Mouse (Mus musculus) forebrain, embryonic 14.5 days (tissue): Measurements from ENCODE around the gene Heyl. TPM values are rescaled to one million over a fixed set of nuclear protein-coding genes. Genes with fewer than 3 reads are reported as not detected.
"Not testable (repeated sequence)": the region's sequence is repeated elsewhere in the genome, so short reads cannot be mapped to it uniquely, and the experiment has no call there.

Source experiments
- ATAC-seq: fragments of 200-750 bp; cut with Nextera tagmentation; 2 replicates; pipeline ENCODE4 v1.8.0; 2017; ENCODE audit warnings: mild to moderate bottlenecking, moderate library complexity
- DNase-seq: peaks from one replicate; pipeline ENCODE4 v3.0.0-alpha.2; 2015; ENCODE audit warnings: low spot score
- H3K27ac ChIP-seq: fragments of 300-500 bp; sonication (generic); 2 replicates; pipeline ENCODE4 v1.5.1; 2014; ENCODE audit warnings: low read depth, mild to moderate bottlenecking, control low read depth, low read length, moderate library complexity
- H3K27me3 ChIP-seq: fragments of 300-500 bp; sonication (generic); replicated peaks from 2 replicates; pipeline ENCODE4 v1.6.1; 2014; ENCODE audit warnings: low read length, control low read depth, mixed read lengths; ENCODE audit not compliant: control insufficient read depth, insufficient read depth
- H3K36me3 ChIP-seq: fragments of 300-500 bp; sonication (generic); 2 replicates; pipeline ENCODE4 v1.6.1; 2014; ENCODE audit warnings: low read length, control low read depth; ENCODE audit not compliant: control insufficient read depth, insufficient read depth
- H3K4me1 ChIP-seq: fragments of 300-500 bp; sonication (generic); 2 replicates; pipeline ENCODE4 v1.6.1; 2014; ENCODE audit warnings: antibody characterized with exemption, low read length, control low read depth; ENCODE audit not compliant: control insufficient read depth, insufficient read depth
- H3K4me2 ChIP-seq: fragments of 300-500 bp; sonication (generic); 2 replicates; pipeline ENCODE4 v1.6.1; 2014; ENCODE audit warnings: mild to moderate bottlenecking, control low read depth, low read length
- H3K4me3 ChIP-seq: fragments of 300-500 bp; sonication (generic); 2 replicates; pipeline ENCODE4 v1.5.1; 2014; ENCODE audit warnings: low read depth, low read length, control low read depth
- H3K9ac ChIP-seq: fragments of 300-500 bp; sonication (generic); 2 replicates; pipeline ENCODE4 v1.6.1; 2014; ENCODE audit warnings: mild to moderate bottlenecking, low read length, control low read depth, moderate library complexity
- H3K9me3 ChIP-seq: fragments of 300-500 bp; sonication (generic); replicated peaks from 2 replicates; pipeline ENCODE4 v1.6.1; 2016; ENCODE audit warnings: low read length, control low read depth, mixed read lengths; ENCODE audit not compliant: control insufficient read depth
- WGBS: fragments of 180-500 bp; shearing (Covaris S2); extraction: QIAGEN DNeasy Blood & Tissue Kit; methylation state at CpG from one replicate; pipeline ENCODE4 v1.1.7; 2014; 5-methylcytosine and 5-hydroxymethylcytosine counted together
- polyA plus RNA-seq: library from polyadenylated mRNA; unstranded; fragments of >200 nt; fragmentation: Nextera tagmentation; extraction: Ambion mirVana; gene quantifications from 2 replicates; pipeline ENCODE4 v1.2.1, GENCODE M21; 2014

Gene Heyl
- polyA plus RNA-seq, 1 experiment from 2014 or later = 6.7 TPM

GRCm38 (mm10) chr4:123286790-123287189, 53.4 kb downstream of the Heyl start:
- H3K4me2 ChIP-seq = no peak overlapping the region
- H3K4me3 ChIP-seq = no peak overlapping the region
- ATAC-seq = no peak
- WGBS = 89% methylated on average over 2 of the region's 2 CpGs
- peaks cover 18% of the 10 kb centered on the region for H3K4me1 ChIP-seq
- no peak overlapping the region for H3K9ac ChIP-seq
- no peak overlapping the region for H3K27ac ChIP-seq
- no peaks in the 10 kb centered on the region for H3K27me3 ChIP-seq
- H3K36me3 ChIP-seq = peaks cover 51% of the 10 kb centered on the region
- DNase-seq = no peak
- H3K9me3 ChIP-seq = no peaks in the 10 kb centered on the region

GRCm38 (mm10) chr4:123289038-123289437, 55.7 kb downstream of the Heyl start:
- H3K4me3 ChIP-seq = no peak overlapping the region
- no peaks in the 10 kb centered on the region for H3K27me3 ChIP-seq
- H3K4me2 ChIP-seq = no peak overlapping the region
- ATAC-seq = no peak
- DNase-seq = no peak
- no peak overlapping the region for H3K9ac ChIP-seq
- H3K4me1 ChIP-seq = peaks cover 15% of the 10 kb centered on the region
- no peak overlapping the region for H3K27ac ChIP-seq
- peaks cover 73% of the 10 kb centered on the region for H3K36me3 ChIP-seq
- no peaks in the 10 kb centered on the region for H3K9me3 ChIP-seq
- WGBS = 92% methylated on average over 12 of the region's 12 CpGs

- Histone ChIP-seq H3K27me3 (no peaks in the 10 kb centered on the region), H3K4me3 (no peak overlapping the region), H3K36me3 (peaks cover 98% of the 10 kb centered on the region), H3K9ac (no peak overlapping the region), H3K27ac (no peak overlapping the region), H3K9me3 (no peaks in the 10 kb centered on the region), H3K4me2 (no peak overlapping the region), H3K4me1 (no peaks in the 10 kb centered on the region)
- DNase-seq = no peak
- no peak for ATAC-seq
- WGBS = 90% methylated on average over 3 of the region's 3 CpGs
These were observed 59.0 kb downstream of the Heyl start for GRCm38 (mm10) chr4:123292390-123292789.

- 95% methylated on average over 7 of the region's 7 CpGs for WGBS
- H3K4me3 ChIP-seq = no peak overlapping the region
These were observed 59.6 kb downstream of the Heyl start for GRCm38 (mm10) chr4:123292989-123293388.

GRCm38 (mm10) chr4:123293661-123294443, 60.5 kb downstream of the Heyl start:
- 85% methylated on average over 7 of the region's 7 CpGs for WGBS
- DNase-seq (no peak), ATAC-seq (no peak)
- H3K27me3 ChIP-seq = no peaks in the 10 kb centered on the region
- H3K9ac ChIP-seq = no peak overlapping the region
- no peak overlapping the region for H3K4me3 ChIP-seq
- no peak overlapping the region for H3K4me2 ChIP-seq
- no peaks in the 10 kb centered on the region for H3K4me1 ChIP-seq
- H3K9me3 ChIP-seq = no peaks in the 10 kb centered on the region
- no peak overlapping the region for H3K27ac ChIP-seq
- H3K36me3 ChIP-seq = peaks cover 96% of the 10 kb centered on the region

More at GRCm38 (mm10) chr4:123292989-123293388, 59.6 kb downstream of the Heyl start:
- Histone ChIP-seq H3K4me2 (no peak overlapping the region), H3K4me1 (no peaks in the 10 kb centered on the region), H3K9me3 (no peaks in the 10 kb centered on the region), H3K9ac (no peak overlapping the region), H3K27ac (no peak overlapping the region), H3K36me3 (peaks cover 98% of the 10 kb centered on the region), H3K27me3 (no peaks in the 10 kb centered on the region)
- DNase-seq (no peak), ATAC-seq (no peak)

GRCm38 (mm10) chr4:123295026-123295425, 61.7 kb downstream of the Heyl start:
- not testable (repeated sequence) for H3K27ac ChIP-seq, H3K4me2 ChIP-seq, H3K4me1 ChIP-seq, ATAC-seq, H3K4me3 ChIP-seq, DNase-seq, H3K9me3 ChIP-seq, H3K27me3 ChIP-seq, H3K9ac ChIP-seq
- 94% methylated on average over 15 of the region's 15 CpGs for WGBS
- peaks cover 96% of the 10 kb centered on the region for H3K36me3 ChIP-seq

GRCm38 (mm10) chr4:123295516-123296147, 62.3 kb downstream of the Heyl start:
- H3K27ac ChIP-seq = no peak overlapping the region
- no peaks in the 10 kb centered on the region for H3K9me3 ChIP-seq
- no peak overlapping the region for H3K9ac ChIP-seq
- no peak overlapping the region for H3K4me2 ChIP-seq
- H3K4me1 ChIP-seq = no peaks in the 10 kb centered on the region
- H3K27me3 ChIP-seq = no peaks in the 10 kb centered on the region
- WGBS = 91% methylated on average over 21 of the region's 21 CpGs
- peaks cover 98% of the 10 kb centered on the region for H3K36me3 ChIP-seq
- ATAC-seq (no peak), DNase-seq (no peak)
- H3K4me3 ChIP-seq = no peak overlapping the region

- Histone ChIP-seq H3K4me2 (no peak overlapping the region), H3K27me3 (no peaks in the 10 kb centered on the region), H3K9me3 (no peaks in the 10 kb centered on the region), H3K27ac (no peak overlapping the region), H3K4me3 (no peak overlapping the region), H3K36me3 (peaks cover 93% of the 10 kb centered on the region), H3K9ac (no peak overlapping the region), H3K4me1 (no peaks in the 10 kb centered on the region)
- DNase-seq (no peak), ATAC-seq (no peak)
- WGBS = 87% methylated on average over 5 of the region's 5 CpGs
These were observed 62.8 kb downstream of the Heyl start for GRCm38 (mm10) chr4:123296148-123296534.
